Mouse (Mus musculus) ES-Bruce4 (cell line): ENCODE results near the gene Mycbp2.

Source experiments
- CTCF ChIP-seq: IDR thresholded peaks from one replicate; pipeline ENCODE4 v1.8.1; 2011; ENCODE audit warnings: low read depth, low read length
- EP300 ChIP-seq: IDR thresholded peaks from 2 replicates; pipeline ENCODE4 v1.6.1; 2011; ENCODE audit warnings: low read depth, low read length; ENCODE audit not compliant: insufficient read depth
- POLR2A ChIP-seq: IDR thresholded peaks from one replicate; pipeline ENCODE4 v1.8.1; 2011; ENCODE audit warnings: low read length; ENCODE audit not compliant: insufficient read depth

DNA sequence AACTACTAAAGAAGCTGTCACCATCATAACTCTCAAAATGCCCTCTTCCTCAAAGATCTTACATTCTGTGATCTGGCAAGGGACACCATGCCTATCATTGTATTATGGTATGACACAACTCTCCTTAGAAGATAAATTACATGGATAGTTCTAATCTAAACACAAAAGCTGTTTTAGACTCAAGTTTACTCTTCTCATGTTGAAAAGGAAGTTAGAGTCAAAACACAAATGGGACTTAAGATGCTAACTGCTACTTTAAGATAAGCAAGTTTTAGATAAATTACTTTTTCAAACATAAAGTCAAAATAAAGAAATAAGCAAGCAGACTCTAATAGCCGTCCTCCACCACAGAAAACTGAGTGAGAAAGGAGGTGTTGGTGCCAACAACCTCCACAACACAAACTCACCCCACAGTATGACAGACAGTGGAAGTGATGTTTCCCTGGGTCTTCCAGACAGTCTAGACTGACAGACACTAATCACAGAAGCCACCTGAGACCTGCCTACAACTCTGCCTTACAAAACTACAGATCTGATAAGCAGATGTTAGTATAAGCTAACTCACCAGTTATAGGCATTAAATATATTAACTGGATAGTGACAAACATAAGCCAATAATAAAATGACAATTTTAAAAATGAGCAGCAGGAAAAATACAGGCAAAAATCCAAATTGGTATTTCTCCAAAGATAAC is 260.6 kb downstream of the Mycbp2 start:
- no peak for TF ChIP-seq CTCF
- no peak for TF ChIP-seq EP300
- no peak for TF ChIP-seq POLR2A
